Mouse (Mus musculus) cerebellum, postnatal 14 days (tissue): Measurements from ENCODE around the gene Cerk.
A peak's percentile ranks its signal among the peaks of the same experiment; 100 is the strongest.

ENCODE experiments used
- DNase-seq, 2 experiments: peaks; one replicate each; pipeline ENCODE4 v3.0.0; 2021; ENCODE audit warnings: mixed read lengths in 2 of 2

The Cerk gene

GRCm38 (mm10) chr15:86160906-86161305 is 25.0 kb downstream of the Cerk start:
- no peak for DNase-seq

- no peak for DNase-seq
Observed at GRCm38 (mm10) chr15:86159719-86160118, 26.2 kb downstream of the Cerk start.

GRCm38 (mm10) chr15:86159093-86159492 is 26.8 kb downstream of the Cerk start:
- no peak for DNase-seq

- DNase-seq, result no peak
Observed at GRCm38 (mm10) chr15:86156492-86156891, 29.4 kb downstream of the Cerk start.

GRCm38 (mm10) chr15:86153481-86153960 is 32.4 kb downstream of the Cerk start:
- DNase-seq, result no peak

- no peak for DNase-seq
Observed at GRCm38 (mm10) chr15:86150593-86150992, 35.3 kb downstream of the Cerk start.

- no peak for DNase-seq
Observed at GRCm38 (mm10) chr15:86146922-86147321, 39.0 kb downstream of the Cerk start.

GRCm38 (mm10) chr15:86145046-86145445 is 40.9 kb downstream of the Cerk start:
- no peak for DNase-seq

- DNase-seq, result peak in 1 of 2 experiments; percentile 44
Observed at GRCm38 (mm10) chr15:86144577-86144976, 41.4 kb downstream of the Cerk start.

- peak; percentile 86 to 92 for DNase-seq
Observed at GRCm38 (mm10) chr15:86140323-86140722, 45.6 kb downstream of the Cerk start.

- peak in 1 of 2 experiments; percentile 67 for DNase-seq
Observed at GRCm38 (mm10) chr15:86137638-86138037, 48.3 kb downstream of the Cerk start.

- peak; percentile 92 to 96 for DNase-seq
Observed at GRCm38 (mm10) chr15:86134941-86135783, 50.8 kb downstream of the Cerk start.

GRCm38 (mm10) chr15:86130657-86131056 is 55.3 kb downstream of the Cerk start:
- DNase-seq, result no peak

- no peak for DNase-seq
Observed at GRCm38 (mm10) chr15:86129036-86129435, 56.9 kb downstream of the Cerk start.

- peak; percentile 91 to 94 for DNase-seq
Observed at GRCm38 (mm10) chr15:86124359-86124758, 61.6 kb downstream of the Cerk start.

- DNase-seq, result no peak
Observed at GRCm38 (mm10) chr15:86123409-86123808, 62.5 kb downstream of the Cerk start.

GRCm38 (mm10) chr15:86122261-86122949 is 63.5 kb downstream of the Cerk start:
- DNase-seq, result peak; percentile 61 to 69

GRCm38 (mm10) chr15:86119186-86119585 is 66.8 kb downstream of the Cerk start:
- DNase-seq, result no peak

GRCm38 (mm10) chr15:86117115-86118100 is 68.5 kb downstream of the Cerk start:
- DNase-seq, result peak; percentile 89 to 90

- DNase-seq, result no peak
Observed at GRCm38 (mm10) chr15:86116421-86116820, 69.5 kb downstream of the Cerk start.

GRCm38 (mm10) chr15:86113342-86113710 is 72.6 kb downstream of the Cerk start:
- no peak for DNase-seq

GRCm38 (mm10) chr15:86112707-86113341 is 73.1 kb downstream of the Cerk start:
- peak; percentile 73 to 74 for DNase-seq
